2 mouse cellular contexts compared by ENCODE assay signal in genomic region chr17:29067416-29067815, GRCm38 (mm10).
TF ChIP-seq lines count a peak whose summit lies in the region.

No protein-coding gene starts in this region.

TF ChIP-seq in CH12.LX, 34 proteins besides CTCF, POLR2A, EP300 and RAD21:
- 0 out of 2 replicates have a peak, but pooled peaks have one; percentile 41 for TF ChIP-seq RCOR1 (conservative IDR thresholded peaks at IDR 0.05; ENCODE audit: low read depth, low read length)

TF ChIP-seq in MEL, 35 proteins besides CTCF, POLR2A, EP300 and RAD21:
- peak; percentile 13; the same call in 1 of the 2 replicates for TF ChIP-seq ETS1 (IDR thresholded peaks at IDR 0.05; ENCODE audit: low read depth, low read length)
TF ChIP-seq in MEL: peak in this region for 1; not testable (repeated sequence) for 34.
